Mouse (Mus musculus): Measurements from ENCODE around the gene Psmc5. TPM values are rescaled to one million over a fixed set of nuclear protein-coding genes. Genes with fewer than 3 reads are reported as not detected.
A peak's percentile ranks its signal among the peaks of the same experiment; 100 is the strongest.

Gene Psmc5
- polyA plus RNA-seq, 3 experiments from 2014 or later = 145 to 157 (median 154) TPM

GRCm38 (mm10) chr11:106269060-106269431 is 13.1 kb downstream of the Psmc5 start:
- no peak for ATAC-seq

- ATAC-seq = no peak
These were observed 15.3 kb downstream of the Psmc5 start for GRCm38 (mm10) chr11:106271131-106271793.

DNA sequence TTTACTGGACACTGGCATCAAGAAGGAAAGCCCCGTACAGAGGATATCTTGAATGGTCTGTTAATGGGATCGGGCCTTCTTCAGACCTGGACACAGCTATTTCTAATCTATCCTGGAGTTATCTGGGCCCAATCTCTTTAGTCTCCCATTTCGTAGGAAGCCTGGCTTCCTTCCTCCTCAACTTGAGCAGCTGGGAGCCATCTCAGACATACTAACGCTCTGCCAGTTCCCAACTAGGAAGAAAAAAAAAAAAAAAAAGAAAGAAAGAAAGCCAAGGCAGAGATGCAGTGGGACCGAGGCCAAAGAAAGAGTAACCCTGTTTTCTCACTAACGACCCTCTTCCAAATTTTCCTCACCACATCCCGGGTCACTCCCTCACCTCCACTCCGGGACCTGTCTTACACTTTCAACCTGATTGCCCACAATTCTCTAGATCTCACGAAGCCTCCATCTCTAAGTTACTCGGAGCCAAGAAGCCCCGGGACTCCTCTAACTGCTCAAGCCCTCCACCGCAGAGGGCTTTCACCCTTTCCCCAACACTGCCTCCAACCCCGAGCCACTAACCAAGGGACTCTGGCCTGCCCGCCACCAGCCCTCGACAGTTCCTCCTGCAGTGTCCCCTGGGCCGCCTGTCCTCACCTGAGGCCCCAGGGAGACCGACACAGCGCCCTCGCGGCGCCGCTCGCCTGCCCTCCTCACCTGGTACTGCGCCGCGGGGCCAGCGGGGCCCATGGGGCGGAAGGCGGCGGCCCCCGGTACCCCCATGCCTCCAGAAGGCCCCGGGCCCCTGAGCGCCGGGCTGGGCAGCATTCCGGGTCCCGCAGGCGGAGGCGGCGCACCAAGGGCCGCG is 16.1 kb downstream of the Psmc5 start:
- no peak for ATAC-seq

DNA sequence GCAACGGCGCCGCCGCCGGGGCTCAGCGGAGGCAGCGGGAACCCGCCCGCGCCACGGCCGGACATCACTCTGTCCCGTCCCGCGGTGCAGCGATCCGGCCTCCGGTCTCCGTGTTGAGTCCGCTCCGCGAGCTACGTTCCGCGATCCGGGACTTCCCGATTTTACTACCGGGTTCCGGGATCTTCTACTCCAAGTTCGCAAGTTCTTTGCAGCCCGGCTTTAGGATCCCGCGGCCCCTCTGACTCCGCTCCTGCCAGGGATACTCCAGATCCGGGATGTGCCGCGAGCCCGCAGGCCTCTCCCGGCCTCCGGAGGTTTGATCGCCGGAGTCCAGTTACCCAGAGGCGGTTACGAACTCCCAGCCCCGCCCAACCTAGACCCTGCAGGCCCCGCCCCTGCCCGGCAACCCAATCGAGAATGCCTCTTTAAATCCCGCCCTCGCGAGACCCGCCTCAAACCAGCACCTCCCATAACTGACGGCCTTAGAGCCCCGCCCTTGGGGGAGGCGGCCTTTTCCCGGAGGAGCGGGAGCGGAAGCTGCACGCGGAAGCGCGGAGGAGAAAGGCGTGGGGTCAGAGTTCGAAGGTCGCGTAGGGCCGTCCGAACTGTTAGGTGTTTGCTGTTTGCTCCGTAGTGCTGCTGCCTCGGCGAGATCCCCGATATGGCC is 16.8 kb downstream of the Psmc5 start, which contains the start of gene Smarcd2:
Gene Smarcd2, minus strand, starts transcription at position 329 of the 667 bp plus-strand sequence.
- ATAC-seq = peak; percentile 86

GRCm38 (mm10) chr11:106273311-106273684 is 17.3 kb downstream of the Psmc5 start:
- ATAC-seq = no peak

- no peak for ATAC-seq
These were observed 17.9 kb downstream of the Psmc5 start for GRCm38 (mm10) chr11:106273811-106274210.

GRCm38 (mm10) chr11:106274374-106274773 is 18.4 kb downstream of the Psmc5 start:
- no peak for ATAC-seq

DNA sequence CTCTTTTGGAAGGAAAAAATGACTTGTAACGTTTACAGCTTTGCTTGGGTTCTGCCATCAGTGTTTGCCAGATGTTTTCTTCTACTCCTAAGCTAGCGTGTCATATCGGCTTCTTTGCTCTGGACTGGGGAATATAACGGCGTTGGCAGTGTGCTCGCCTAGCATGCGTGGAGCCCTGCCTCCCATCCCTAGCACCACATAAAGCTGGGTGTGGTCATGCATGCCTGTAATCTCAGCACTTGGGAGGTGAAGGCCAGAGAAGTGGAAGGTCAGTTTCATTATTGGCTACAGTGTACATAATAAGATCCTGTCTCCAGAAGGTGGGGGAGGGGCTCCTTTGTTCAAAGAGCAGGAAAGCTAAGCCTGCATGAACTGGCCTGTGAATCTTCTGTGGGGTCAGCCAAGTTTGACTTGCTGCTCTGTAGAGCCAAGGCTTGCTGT is 19.0 kb downstream of the Psmc5 start:
- no peak for ATAC-seq

GRCm38 (mm10) chr11:106276454-106276853 is 20.5 kb downstream of the Psmc5 start, which contains the start of gene Tcam1:
Gene Tcam1 (plus strand): TSS chr11:106276672.
- ATAC-seq = peak; percentile 87

- ATAC-seq = no peak
These were observed 26.5 kb downstream of the Psmc5 start for GRCm38 (mm10) chr11:106282452-106282851.

- no peak for ATAC-seq
These were observed 27.4 kb downstream of the Psmc5 start for GRCm38 (mm10) chr11:106283371-106283770.

DNA sequence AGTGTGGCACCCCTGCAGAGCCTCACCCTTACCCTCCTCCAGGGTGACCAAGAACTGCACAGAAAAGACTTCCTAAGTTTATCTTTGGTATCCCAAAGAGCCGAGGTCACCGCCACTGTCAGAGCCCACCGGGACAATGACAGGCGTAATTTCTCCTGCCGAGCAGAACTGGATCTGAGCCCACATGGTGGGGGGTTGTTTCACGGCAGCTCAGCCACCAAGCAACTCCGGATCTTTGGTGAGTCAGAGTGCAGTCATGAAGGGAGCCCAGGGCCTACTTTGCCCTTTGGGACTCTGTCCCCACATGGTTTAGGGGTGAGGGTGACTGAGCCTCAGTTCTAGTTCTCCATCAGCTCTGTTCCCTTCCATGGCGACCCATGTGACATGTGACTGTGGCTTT is 28.2 kb downstream of the Psmc5 start:
- no peak for ATAC-seq

DNA sequence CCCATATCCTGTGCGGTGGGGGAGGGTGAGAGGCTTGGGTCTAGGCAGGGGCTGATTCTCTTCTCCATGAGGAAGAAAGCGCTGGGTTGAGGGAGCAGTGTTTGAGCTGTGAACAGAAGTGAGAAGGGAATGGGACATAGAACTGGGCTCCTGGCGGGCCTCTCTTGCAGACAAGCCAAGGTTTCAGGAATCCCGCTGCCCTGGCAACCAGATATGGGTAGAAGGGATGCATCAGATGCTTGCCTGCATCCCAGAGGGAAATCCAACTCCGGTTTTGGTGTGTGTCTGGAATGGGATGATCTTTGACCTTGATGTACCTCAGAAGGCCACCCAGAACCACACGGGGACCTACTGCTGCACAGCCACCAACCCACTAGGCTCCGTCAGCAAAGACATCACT is 30.3 kb downstream of the Psmc5 start:
- no peak for ATAC-seq

DNA sequence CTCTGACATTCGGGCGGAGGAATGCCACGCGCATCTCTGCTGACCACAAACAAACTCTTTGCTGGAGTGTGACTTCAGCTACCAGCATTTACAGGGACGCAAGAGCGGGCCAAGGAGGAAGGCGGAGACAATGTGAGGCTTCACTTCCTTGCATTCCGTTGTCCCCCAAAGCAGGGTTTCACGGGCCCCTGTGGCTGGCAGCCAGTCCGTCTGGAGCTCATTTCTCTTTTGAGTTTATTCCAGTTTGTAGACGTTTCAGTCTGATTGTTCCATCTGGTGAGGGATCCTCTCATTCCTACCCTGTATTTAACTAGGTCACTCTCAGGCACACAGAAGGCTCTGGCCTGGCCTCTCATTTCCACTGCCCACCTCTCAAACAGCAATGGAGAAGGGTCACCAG is 31.0 kb downstream of the Psmc5 start:
- no peak for ATAC-seq

- no peak for ATAC-seq
These were observed 33.4 kb downstream of the Psmc5 start for GRCm38 (mm10) chr11:106289369-106289768.

- no peak for ATAC-seq
These were observed 34.4 kb downstream of the Psmc5 start for GRCm38 (mm10) chr11:106290376-106290775.

- ATAC-seq = no peak
These were observed 35.9 kb downstream of the Psmc5 start for GRCm38 (mm10) chr11:106291861-106292260.

DNA sequence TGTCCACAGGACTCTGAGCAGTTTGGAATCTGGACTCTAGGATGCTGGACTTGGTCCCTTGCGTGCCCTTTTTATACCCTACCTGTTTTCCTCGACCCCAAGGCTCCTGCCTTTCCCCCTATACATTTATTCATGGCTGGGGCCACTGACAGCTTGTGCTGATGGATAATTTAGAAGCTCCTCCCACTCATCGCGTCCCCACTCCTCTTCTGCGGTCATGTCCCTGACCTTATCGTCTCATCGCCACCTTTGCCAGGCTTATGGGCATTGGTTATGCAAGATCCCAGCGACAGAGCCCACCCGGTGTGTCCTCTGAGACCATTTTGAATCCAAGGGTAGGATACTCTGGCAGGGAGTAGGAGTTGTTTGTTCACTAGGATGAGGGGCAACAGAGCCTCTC is 45.8 kb downstream of the Psmc5 start, which contains the start of gene Gh:
Gene Gh, minus strand, starts transcription at position 101 of the 400 bp plus-strand sequence.
- ATAC-seq = no peak

DNA sequence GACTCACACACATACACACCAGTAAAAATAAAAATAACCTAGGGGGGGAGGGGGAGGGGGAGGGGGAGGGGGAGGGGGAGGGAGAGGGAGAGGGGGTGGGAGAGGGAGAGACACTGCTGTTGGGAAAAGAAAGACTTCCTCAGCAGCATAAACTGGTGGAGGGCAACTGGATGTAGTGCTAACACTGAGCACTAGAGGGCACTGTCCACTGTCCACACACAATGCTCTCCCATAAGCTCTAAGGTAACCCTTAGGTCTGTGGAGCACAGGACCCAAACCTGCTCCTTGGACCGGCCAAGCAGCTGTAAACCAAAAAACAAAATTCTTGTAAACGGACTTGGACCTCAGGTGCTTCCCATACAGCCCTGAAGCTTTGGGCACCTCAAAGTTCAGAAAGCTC is 46.7 kb downstream of the Psmc5 start:
- ATAC-seq = no peak

DNA sequence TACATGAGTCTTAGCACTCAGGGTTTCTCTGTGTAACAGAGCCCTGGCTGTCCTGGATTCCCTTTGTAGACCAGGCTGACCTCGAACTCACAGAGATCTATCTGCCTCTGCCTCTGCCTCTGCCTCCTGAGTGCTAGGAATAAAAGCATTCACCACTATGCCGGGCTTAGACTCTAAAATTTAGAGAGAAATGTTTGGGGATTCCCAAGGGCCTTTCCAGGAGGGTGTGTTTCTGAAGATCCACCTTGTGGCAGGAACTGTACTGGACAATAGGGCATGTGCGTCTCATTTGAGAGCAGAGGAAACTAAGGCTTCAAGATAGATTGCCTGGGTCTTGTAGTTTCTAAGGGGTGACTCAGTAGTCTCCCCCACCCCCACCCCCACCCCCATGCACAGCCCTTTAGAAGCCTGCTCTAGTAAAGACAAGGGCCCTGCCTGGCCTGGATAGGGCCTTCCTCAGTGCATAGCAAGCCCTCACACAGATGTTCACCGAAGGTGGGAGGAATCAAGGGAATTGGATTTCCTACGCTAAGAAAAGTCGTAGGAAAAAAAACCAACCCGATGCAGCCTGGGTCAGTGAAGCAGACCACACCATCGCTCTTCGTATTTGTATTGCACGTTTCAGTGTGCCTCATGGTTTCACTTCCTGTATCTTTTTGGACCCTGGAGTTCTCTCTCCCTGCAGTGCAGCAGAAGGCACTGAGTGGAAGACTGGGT is 49.6 kb downstream of the Psmc5 start:
- ATAC-seq = no peak

DNA sequence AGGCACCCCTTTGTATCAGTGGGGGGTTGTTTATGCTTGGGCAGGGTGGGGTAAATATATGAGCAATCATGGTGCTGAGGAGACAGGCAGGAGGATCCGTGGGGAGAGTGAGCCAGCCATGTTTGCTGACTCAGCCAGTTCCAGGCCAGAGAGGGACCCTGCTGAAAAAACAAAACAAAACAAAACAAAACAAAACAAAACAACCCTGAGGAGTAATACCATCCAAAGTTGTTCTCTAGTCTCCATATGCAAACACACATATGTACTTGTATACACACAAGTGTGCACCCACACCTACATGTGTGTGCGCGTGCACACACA is 50.1 kb downstream of the Psmc5 start:
- ATAC-seq = no peak

DNA sequence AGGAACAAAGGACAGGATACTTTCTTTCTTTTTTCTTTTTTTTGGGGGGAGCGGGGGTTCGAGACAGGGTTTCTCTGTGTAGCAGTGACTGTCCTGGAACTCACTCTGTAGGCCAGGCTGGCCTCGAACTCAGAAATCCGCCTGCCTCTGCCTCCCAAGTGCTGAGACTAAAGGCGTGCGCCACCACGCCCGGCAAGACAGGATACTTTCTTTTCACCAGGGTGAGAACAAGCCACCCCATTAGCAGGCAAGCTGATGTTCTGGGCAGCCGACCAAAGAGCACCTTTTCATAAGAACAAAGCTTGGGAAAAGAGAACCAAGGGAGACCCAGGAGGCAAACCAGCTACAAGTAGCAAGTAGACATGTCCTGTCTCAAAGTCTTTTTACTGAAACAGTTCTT is 50.8 kb downstream of the Psmc5 start:
- ATAC-seq = no peak

GRCm38 (mm10) chr11:106307432-106307831 is 51.5 kb downstream of the Psmc5 start:
- no peak for ATAC-seq

Measured in inflammation-experienced regulatory T-cells, adult 6 months (primary cell).